Mouse (Mus musculus): ENCODE measurements around the gene Oxct1.

DNA sequence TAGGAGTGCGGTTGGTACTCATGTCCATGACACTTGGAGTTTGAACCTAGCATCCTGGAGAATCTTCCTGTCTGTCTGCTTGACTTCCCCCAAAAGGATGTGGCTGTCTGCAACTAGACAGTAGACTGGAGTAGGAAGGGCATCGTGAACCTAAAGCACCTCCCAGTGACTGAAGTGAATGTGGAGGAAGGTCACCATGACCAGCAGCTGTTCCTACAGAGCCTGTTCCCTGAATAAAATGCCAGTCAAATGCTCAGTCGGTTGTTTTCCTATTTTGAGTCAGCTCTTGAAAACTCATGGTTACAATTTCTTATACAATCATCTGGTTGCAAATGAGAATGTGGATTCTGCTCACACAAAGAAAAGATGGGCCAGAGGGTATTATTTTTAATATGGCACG is 51.8 kb downstream of the Oxct1 start:
- TF ChIP-seq CTCF (IDR thresholded peaks at IDR 0.05) (no peak), POLR2A (IDR thresholded peaks at IDR 0.05; ENCODE audit: insufficient read depth, low read depth, low read length) (no peak)
